Mouse (Mus musculus) ES-Bruce4 (cell line): Measurements from ENCODE around the gene Serhl.
A peak's percentile ranks its signal among the peaks of the same experiment; 100 is the strongest.

Experiments
- EP300 ChIP-seq: IDR thresholded peaks from 2 replicates; pipeline ENCODE4 v1.6.1; 2011; ENCODE audit warnings: low read depth, low read length; ENCODE audit not compliant: insufficient read depth
- POLR2A ChIP-seq: IDR thresholded peaks from one replicate; pipeline ENCODE4 v1.8.1; 2011; ENCODE audit warnings: low read length; ENCODE audit not compliant: insufficient read depth

- no peak for TF ChIP-seq EP300
- peak; percentile 68 for TF ChIP-seq POLR2A
These were observed 33.4 kb downstream of the Serhl start, which contains the start of gene Rrp7a for GRCm38 (mm10) chr15:83122566-83123145.
